In the genomic region with DNA sequence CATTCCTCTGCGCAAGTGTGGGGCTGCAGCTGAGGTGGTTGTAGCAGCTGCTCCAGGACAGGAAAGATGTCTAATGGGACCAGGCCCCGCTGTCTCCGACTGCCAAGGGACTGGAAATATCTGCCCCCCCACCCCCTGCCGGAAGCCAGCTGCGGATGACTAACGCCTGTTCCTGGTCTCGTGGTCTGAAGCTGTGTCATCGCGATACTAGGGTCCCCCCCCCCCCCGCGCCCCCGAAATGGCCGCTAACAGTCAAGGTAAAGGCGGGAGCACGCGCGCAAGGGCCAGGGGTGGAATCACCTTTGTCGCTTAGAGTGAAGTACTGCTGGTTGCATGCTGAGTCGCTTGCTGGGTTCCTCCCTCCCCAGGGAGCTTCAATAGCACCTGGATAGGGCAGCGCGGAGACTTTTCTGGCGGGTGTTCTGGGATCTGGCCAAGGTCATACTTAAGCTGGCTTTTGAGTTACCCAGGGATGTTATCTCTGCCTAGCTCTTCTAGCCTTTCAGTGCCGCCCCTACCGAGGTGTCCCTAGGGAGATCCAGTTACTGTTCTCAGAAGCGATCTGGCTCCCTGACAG, we compare ENCODE assay signal across 8 mouse cellular contexts. TPM values are rescaled to one million over a fixed set of nuclear protein-coding genes. Genes with fewer than 3 reads are reported as not detected.
A peak's percentile ranks its signal among the peaks of the same experiment; 100 is the strongest.
DNase-seq lines count a peak whose midpoint lies in the region; ATAC-seq lines count a peak whose summit lies in the region.

A gene (plus strand): TSS at position 205 of the 577 bp plus-strand sequence.
A gene (minus strand): TSS at position 421 of the 577 bp plus-strand sequence.

- peaks cover 2% of the 10 kb centered on the region; the same call in 1 of the 2 replicates for H3K4me1 ChIP-seq in megakaryocyte, embryonic 14.5 days

- peaks cover 2% of the 10 kb centered on the region for H3K27me3 ChIP-seq in megakaryocyte, embryonic 14.5 days (replicated peaks)

- peak; percentile 42 to 48 for DNase-seq in adrenal gland, adult 18-20 months (ENCODE audit: low spot score in 2 of 2)
- peak; percentile 83 for DNase-seq in embryo, embryonic 10.5 days (ENCODE audit: low spot score)
- DNase-seq in gastrocnemius, postnatal 14 days, result peak; percentile 76
- DNase-seq in left cerebral cortex, adult 9 months (ENCODE audit: low spot score in 2 of 2), result peak; percentile 16 to 46
- peak; percentile 73 to 89 for DNase-seq in right cerebral cortex, postnatal 10 days (ENCODE audit: low spot score in 2 of 2)
- peak; percentile 77 for DNase-seq in urinary bladder, postnatal 14 days (ENCODE audit: low spot score)

- H3K36me3 ChIP-seq in megakaryocyte, embryonic 14.5 days (replicated peaks; ENCODE audit: low read length), result peaks cover 5% of the 10 kb centered on the region

- peak within 1 kb of the TSS; percentile 93 for H3K4me3 ChIP-seq in megakaryocyte, embryonic 14.5 days (replicated peaks)

- ATAC-seq in inflammation-experienced regulatory T-cells, adult 6 months, result peak; percentile 93

- intact Hi-C loops in gastrocnemius, postnatal 14 days (cut with DNase I; ENCODE audit: low total_unique reads), result no loop called here

- no peaks in the 10 kb centered on the region for H3K9me3 ChIP-seq in megakaryocyte, embryonic 14.5 days

RNA-seq across cellular contexts. Expression of the first gene that starts in this region (rescaled TPM):
- 10 to 100 TPM; 86.6 to 93.6 TPM for total RNA-seq in adrenal gland, adult 18-20 months (2021)
- total RNA-seq in gastrocnemius, postnatal 14 days (2021), result 100 to 1,000 TPM; 151 to 161 TPM
- 100 to 1,000 TPM in 2 of 3 experiments, 10 to 100 TPM in 1; 78.5 to 160 (median 121) TPM for polyA plus RNA-seq in inflammation-experienced regulatory T-cells, adult 6 months (2017; shearing (Covaris generic))
- 2.2 TPM in 1 of 2 replicates, not detected in the other for polyA plus RNA-seq in megakaryocyte, embryonic 14.5 days (2012; ENCODE audit: insufficient read depth, low replicate concordance)

RNA-seq across cellular contexts. Expression of the second gene that starts in this region (rescaled TPM):
- 1 to 10 TPM; 9.4 to 9.7 TPM for total RNA-seq in adrenal gland, adult 18-20 months (2021)
- total RNA-seq in gastrocnemius, postnatal 14 days (2021), result under 1 TPM; 0.39 to 0.89 TPM
- polyA plus RNA-seq in inflammation-experienced regulatory T-cells, adult 6 months (2017; shearing (Covaris generic)), result 1 to 10 TPM in 2 of 3 experiments, under 1 TPM in 1; 0.72 to 1.8 (median 1.1) TPM
- not detected in 2 replicates for polyA plus RNA-seq in megakaryocyte, embryonic 14.5 days (2012; ENCODE audit: insufficient read depth, low replicate concordance)

Comparison
In these comparisons a context has a peak if more than half of its experiments do, and no peak if none do; other contexts are left out.
1. Peak in every context shown above with its lines: DNase-seq, ATAC-seq and H3K4me3 ChIP-seq.
2. RNA of the second gene that starts in this region (total RNA-seq): 9.4 to 9.7 TPM in adrenal gland, adult 18-20 months; 0.39 to 0.89 TPM in gastrocnemius, postnatal 14 days; every median in the first group is over 4 times any median in the second.
3. RNA of the first gene that starts in this region (polyA plus RNA-seq): 78.5 to 160 TPM in inflammation-experienced regulatory T-cells, adult 6 months; 2.2 TPM in megakaryocyte, embryonic 14.5 days; every median in the first group is over 10 times any median in the second.
4. DNase-seq: peak in every context shown above with its lines; median percentile 83 in embryo, embryonic 10.5 days; 81 in right cerebral cortex, postnatal 10 days; 77 in urinary bladder, postnatal 14 days; 76 in gastrocnemius, postnatal 14 days; 45 in adrenal gland, adult 18-20 months; 31 in left cerebral cortex, adult 9 months.